Mouse (Mus musculus) liver, postnatal 0 days (tissue): ENCODE data around the gene Cmtm7.

Experiments used
- CTCF ChIP-seq: sonication (generic); IDR thresholded peaks from 2 replicates; pipeline ENCODE4 v1.5.1; 2016; ENCODE audit warnings: antibody characterized with exemption, low read depth
- EP300 ChIP-seq: IDR thresholded peaks from 2 replicates; pipeline ENCODE4 v1.6.1; 2016; ENCODE audit warnings: antibody characterized with exemption, low read depth, mild to moderate bottlenecking

GRCm38 (mm10) chr9:114802191-114802590, 20.5 kb upstream of the Cmtm7 start:
- TF ChIP-seq CTCF (no peak), EP300 (no peak)
